Mouse (Mus musculus) G1E (cell line): ENCODE data around the gene Serp1. TPM values are rescaled to one million over a fixed set of nuclear protein-coding genes. Genes with fewer than 3 reads are reported as not detected.

Experiments used
- ATAC-seq: 2 replicates; pipeline ENCODE4 v1.8.0; 2016; ENCODE audit warnings: mild to moderate bottlenecking; ENCODE audit not compliant: insufficient number of reproducible peaks, poor library complexity, low FRiP score, severe bottlenecking; ENCODE audit errors: extremely low read depth
- DNase-seq: peaks from one replicate; pipeline ENCODE4 v3.0.0; 2012; ENCODE audit warnings: low spot score
- H3K27me3 ChIP-seq: 2 replicates; pipeline ENCODE4 v1.6.1; 2012; ENCODE audit warnings: mild to moderate bottlenecking, low read length, inconsistent platforms; ENCODE audit not compliant: insufficient read depth
- H3K36me3 ChIP-seq: replicated peaks from 2 replicates; pipeline ENCODE3; 2012; ENCODE audit warnings: mild to moderate bottlenecking, inconsistent platforms
- H3K4me1 ChIP-seq: 2 replicates; pipeline ENCODE4 v1.6.1; 2012; ENCODE audit warnings: low read depth, low read length, inconsistent platforms, mixed read lengths; ENCODE audit not compliant: insufficient read depth
- H3K4me3 ChIP-seq: 2 replicates; pipeline ENCODE4 v1.5.1; 2012; ENCODE audit warnings: low read depth, mild to moderate bottlenecking, inconsistent platforms, low read length, moderate library complexity, mixed read lengths
- H3K9me3 ChIP-seq: replicated peaks from 2 replicates; pipeline ENCODE4 v1.6.1; 2012; ENCODE audit warnings: inconsistent platforms
- CTCF ChIP-seq: IDR thresholded peaks from 2 replicates; pipeline ENCODE4 v1.5.1; 2012; ENCODE audit warnings: low read depth, low read length, inconsistent platforms, mixed read lengths
- GATA1 ChIP-seq: IDR thresholded peaks from 2 replicates; pipeline ENCODE4 v1.6.1; 2012; ENCODE audit warnings: borderline replicate concordance, low read length, inconsistent platforms, mixed read lengths
- GATA2 ChIP-seq: IDR thresholded peaks from 2 replicates; pipeline ENCODE4 v1.6.1; 2012; ENCODE audit warnings: low read depth, low read length, inconsistent platforms, borderline replicate concordance
- POLR2AphosphoS5 ChIP-seq: IDR thresholded peaks from 2 replicates; pipeline ENCODE4 v1.6.1; 2012; ENCODE audit warnings: low read depth, low read length, inconsistent platforms; ENCODE audit not compliant: insufficient replicate concordance
- TAL1 ChIP-seq: conservative IDR thresholded peaks from 2 replicates; pipeline ENCODE4 v1.6.1; 2012; ENCODE audit warnings: low read depth, low read length, inconsistent platforms, mixed read lengths
- polyA plus RNA-seq: library from polyadenylated mRNA; stranded (reverse); fragments of >175 nt; gene quantifications from 2 replicates; pipeline ENCODE4 v1.2.3, GENCODE M21; 2012
- total RNA-seq, 2 experiments: library from RNA; stranded (forward) in 1 of 2; stranded (reverse) in 1 of 2; fragments of 200-1000 nt in 1 of 2; fragments of >200 nt in 1 of 2; fragmentation: Nextera tagmentation in 1 of 2; gene quantifications; 2 replicates each; pipeline ENCODE4 v1.2.3; 2014 to 2017

Gene Serp1
- total and polyA plus RNA-seq, 3 experiments: 60.5 to 102 (median 89.9) TPM

DNA sequence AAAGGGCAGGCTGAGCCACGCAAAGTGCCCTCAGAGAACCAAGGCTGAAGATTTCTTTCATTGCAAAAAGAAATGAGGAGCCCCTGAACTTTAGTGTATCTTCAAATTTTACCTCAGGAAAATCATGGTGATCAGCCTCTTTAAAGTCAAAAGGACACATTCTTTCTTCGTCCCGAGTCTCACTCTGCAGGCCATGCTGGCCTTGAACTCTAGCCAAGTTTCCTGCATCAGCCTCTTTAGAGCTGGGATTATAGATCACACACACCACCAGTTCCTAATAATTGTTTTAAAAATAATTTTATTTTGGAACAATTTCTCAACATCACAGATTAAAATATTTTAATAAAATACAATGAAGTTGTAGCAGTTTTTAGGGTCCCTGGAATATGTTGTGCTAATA is 6.2 kb downstream of the Serp1 start:
- Histone ChIP-seq H3K4me1 (peaks cover 20% of the 10 kb centered on the region), H3K4me3 (no peak overlapping the region), H3K36me3 (peaks cover 36% of the 10 kb centered on the region), H3K9me3 (no peaks in the 10 kb centered on the region), H3K27me3 (no peaks in the 10 kb centered on the region)
- DNase-seq (no peak), ATAC-seq (no peak)
- TF ChIP-seq GATA1: no peak
- no peak for TF ChIP-seq POLR2AphosphoS5
- no peak for TF ChIP-seq TAL1
- no peak for TF ChIP-seq CTCF
- TF ChIP-seq GATA2: no peak

- Histone ChIP-seq H3K36me3 (peaks cover 36% of the 10 kb centered on the region), H3K9me3 (no peaks in the 10 kb centered on the region), H3K4me3 (no peak overlapping the region), H3K27me3 (no peaks in the 10 kb centered on the region), H3K4me1 (peaks cover 14% of the 10 kb centered on the region)
- DNase-seq (no peak), ATAC-seq (no peak)
- TF ChIP-seq GATA2: no peak
Observed at GRCm38 (mm10) chr3:58518962-58519361, 6.7 kb downstream of the Serp1 start.

GRCm38 (mm10) chr3:58517800-58518199 is 7.9 kb downstream of the Serp1 start:
- DNase-seq (no peak), ATAC-seq (no peak)
- Histone ChIP-seq H3K27me3 (no peaks in the 10 kb centered on the region), H3K36me3 (peaks cover 24% of the 10 kb centered on the region), H3K4me1 (peaks cover 8% of the 10 kb centered on the region; the same call in 1 of the 2 replicates), H3K9me3 (no peaks in the 10 kb centered on the region), H3K4me3 (no peak overlapping the region)
- TF ChIP-seq GATA1 (no peak), TAL1 (no peak), CTCF (no peak), POLR2AphosphoS5 (no peak), GATA2 (no peak)

DNA sequence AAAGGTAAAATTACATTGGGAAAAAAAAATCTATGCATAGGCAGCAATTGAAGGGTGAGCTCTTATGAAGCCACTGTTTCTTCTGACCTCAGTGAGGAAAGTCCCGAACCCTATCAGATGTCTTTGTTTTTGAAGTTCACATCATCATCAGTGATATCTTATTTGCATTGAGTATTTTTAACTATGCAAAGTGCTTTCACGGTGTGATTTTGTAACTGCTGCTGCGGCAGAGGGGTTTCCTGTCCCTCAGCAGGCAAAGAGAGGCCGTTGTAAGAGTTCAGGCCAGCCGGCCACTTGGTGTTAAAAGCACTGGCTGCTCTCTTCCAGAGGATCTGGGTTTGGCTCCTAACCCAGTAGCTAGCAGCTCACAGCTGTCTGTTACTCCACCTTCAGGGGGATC is 8.4 kb downstream of the Serp1 start:
- peaks cover 6% of the 10 kb centered on the region; the same call in 1 of the 2 replicates for H3K4me1 ChIP-seq
- DNase-seq (no peak), ATAC-seq (no peak)
- H3K27me3 ChIP-seq: peaks cover 3% of the 10 kb centered on the region; the same call in 1 of the 2 replicates
- no peaks in the 10 kb centered on the region for H3K9me3 ChIP-seq
- peaks cover 19% of the 10 kb centered on the region for H3K36me3 ChIP-seq
- TF ChIP-seq TAL1 (no peak), POLR2AphosphoS5 (no peak), CTCF (no peak), GATA2 (no peak), GATA1 (no peak)
- H3K4me3 ChIP-seq: no peak overlapping the region

DNA sequence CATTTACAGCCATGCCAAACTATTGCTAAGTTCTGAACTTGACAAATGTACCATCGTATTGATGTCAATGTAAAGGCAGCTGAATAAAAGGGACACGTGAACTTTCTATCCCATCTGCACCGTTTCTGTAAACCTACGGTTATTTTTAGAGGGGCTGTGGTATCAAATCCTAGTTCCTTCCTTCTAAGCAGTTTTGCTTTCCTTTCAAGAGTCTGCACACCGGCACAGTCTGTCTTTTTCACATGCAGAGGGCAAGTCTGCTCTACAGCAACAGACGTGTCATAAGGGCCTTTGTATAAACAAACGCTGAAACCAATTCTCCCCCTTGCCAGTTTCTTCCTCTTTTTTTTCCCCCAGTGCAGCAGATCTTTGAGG is 9.1 kb downstream of the Serp1 start:
- H3K9me3 ChIP-seq: no peaks in the 10 kb centered on the region
- ATAC-seq: no peak
- no peak overlapping the region for H3K4me3 ChIP-seq
- H3K4me1 ChIP-seq: peaks cover 5% of the 10 kb centered on the region; the same call in 1 of the 2 replicates
- H3K27me3 ChIP-seq: peaks cover 7% of the 10 kb centered on the region; the same call in 1 of the 2 replicates
- no peak for TF ChIP-seq TAL1
- TF ChIP-seq POLR2AphosphoS5: no peak
- no peak for TF ChIP-seq GATA2
- no peak for TF ChIP-seq GATA1
- TF ChIP-seq CTCF: no peak
- no peak for DNase-seq
- H3K36me3 ChIP-seq: peaks cover 16% of the 10 kb centered on the region

GRCm38 (mm10) chr3:58515947-58516601 is 9.6 kb downstream of the Serp1 start:
- peaks cover 10% of the 10 kb centered on the region for H3K36me3 ChIP-seq
- DNase-seq (no peak), ATAC-seq (no peak)
- peaks cover 3% of the 10 kb centered on the region; the same call in 1 of the 2 replicates for H3K4me1 ChIP-seq
- no peak overlapping the region for H3K4me3 ChIP-seq
- no peak for TF ChIP-seq POLR2AphosphoS5
- no peak for TF ChIP-seq CTCF
- TF ChIP-seq TAL1: no peak
- TF ChIP-seq GATA1: no peak
- TF ChIP-seq GATA2: no peak
- H3K27me3 ChIP-seq: peaks cover 11% of the 10 kb centered on the region; the same call in 1 of the 2 replicates
- H3K9me3 ChIP-seq: no peaks in the 10 kb centered on the region
